Mouse (Mus musculus) telencephalon, adult 2 months (tissue): ENCODE results near the gene AU021092.

ENCODE experiments used
- DNase-seq: peaks from one replicate; pipeline ENCODE4 v3.0.0-alpha.2; 2011; ENCODE audit warnings: low read depth, low spot score

AU021092 gene

DNA sequence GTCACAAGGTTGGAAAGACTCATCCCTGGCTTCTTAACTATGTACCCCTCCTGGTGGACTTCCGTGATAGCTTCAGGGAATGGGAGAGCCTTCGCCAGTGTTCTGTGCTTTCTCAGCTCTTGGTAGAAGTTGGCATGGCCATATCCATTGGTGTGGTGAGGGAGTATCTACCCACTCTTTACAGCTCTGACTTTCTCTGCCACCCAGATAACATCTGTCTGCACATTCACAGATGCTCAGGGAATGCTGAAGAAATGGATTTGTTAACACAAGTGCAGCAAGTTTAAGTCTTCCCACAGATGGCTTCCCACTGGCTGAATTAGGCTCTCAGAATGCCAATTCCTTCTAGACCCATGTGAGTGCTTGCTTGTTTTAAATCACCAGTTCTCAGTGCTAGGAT lies 8.0 kb downstream of the AU021092 start:
- DNase-seq = peak; percentile 74

DNA sequence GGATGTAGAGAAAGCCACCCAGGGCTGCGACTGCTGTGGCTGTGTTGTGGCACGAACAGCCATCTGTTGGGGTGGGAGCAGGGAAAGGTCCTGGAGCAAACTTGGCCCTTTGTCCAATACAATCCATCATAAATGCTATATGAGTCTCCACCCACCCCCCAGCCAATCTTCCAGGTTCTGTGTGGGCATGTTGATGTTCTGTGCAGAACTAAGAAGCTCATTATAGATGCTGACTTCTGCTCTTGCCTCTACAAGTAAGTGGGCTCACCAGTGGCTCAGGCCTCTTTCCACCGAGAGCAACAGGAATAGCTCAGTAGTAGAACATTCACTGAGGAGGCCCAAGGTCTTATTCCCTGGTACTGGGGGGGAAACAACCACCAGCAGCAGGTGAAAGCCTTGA lies 9.9 kb downstream of the AU021092 start:
- peak; percentile 55 for DNase-seq

DNA sequence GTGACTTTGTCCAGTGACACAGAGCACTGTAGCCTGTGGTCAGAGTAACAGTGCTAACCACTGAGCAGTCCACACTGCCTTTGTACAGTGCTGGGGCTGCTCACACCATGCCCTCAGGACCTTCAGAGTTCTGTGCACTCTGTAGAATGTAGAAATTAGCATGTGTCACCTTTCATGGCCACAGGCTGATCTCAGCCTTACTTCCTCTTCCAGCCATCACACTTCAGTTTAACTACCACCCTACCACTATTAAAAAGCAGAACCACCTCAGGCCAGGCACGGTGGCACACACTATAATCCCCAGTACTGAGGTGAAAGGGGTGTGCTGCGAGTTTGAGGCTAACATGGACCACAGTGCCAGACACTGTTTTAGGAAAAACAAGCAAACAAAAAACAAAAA lies 11.7 kb downstream of the AU021092 start:
- DNase-seq = no peak

DNA sequence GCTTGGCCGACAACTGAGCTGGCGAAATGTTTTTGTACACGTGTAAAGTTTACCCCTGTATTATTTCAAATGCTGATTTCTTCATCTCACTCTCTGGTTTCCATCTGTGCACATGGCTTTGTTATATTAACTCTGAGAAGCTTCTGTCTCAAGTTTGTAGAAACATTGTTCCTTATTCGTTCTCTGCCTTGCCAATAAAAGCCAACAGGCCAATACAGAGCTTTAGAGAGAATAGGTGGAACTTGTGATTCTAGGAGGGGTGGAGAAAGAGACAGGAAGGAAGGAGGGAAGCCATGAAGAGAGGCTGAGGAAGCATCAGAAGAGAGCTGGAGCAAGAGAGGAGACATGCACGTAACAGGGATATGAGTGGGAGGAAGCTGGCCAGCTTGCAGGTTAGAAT lies 16.0 kb downstream of the AU021092 start:
- DNase-seq = no peak

DNA sequence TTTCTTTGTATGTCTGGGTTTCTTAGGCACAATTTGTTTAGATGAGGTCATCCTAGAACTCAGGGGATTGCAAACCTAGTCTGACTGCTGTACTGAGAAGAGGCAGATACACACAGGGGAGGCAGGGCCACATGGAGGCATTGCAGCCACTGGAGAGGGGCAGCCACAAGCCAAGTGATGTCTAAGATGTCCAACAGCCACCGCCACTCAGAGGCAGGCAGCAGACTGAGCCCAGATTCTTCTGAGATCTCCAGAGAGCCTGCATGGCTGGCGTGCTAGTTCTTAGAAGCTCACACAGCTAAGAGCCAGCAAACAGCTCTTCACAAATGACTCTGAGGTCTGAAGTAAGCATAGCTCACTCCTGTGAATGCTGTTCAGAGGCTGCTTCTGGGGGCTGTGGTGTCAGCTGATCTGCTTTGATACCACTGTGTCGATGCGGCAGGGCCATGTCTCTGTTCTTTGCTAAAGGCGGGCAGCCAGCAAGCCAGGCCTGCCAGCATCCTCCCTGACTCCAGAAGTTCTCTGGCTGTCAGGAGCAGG lies 16.6 kb downstream of the AU021092 start:
- DNase-seq = no peak

DNA sequence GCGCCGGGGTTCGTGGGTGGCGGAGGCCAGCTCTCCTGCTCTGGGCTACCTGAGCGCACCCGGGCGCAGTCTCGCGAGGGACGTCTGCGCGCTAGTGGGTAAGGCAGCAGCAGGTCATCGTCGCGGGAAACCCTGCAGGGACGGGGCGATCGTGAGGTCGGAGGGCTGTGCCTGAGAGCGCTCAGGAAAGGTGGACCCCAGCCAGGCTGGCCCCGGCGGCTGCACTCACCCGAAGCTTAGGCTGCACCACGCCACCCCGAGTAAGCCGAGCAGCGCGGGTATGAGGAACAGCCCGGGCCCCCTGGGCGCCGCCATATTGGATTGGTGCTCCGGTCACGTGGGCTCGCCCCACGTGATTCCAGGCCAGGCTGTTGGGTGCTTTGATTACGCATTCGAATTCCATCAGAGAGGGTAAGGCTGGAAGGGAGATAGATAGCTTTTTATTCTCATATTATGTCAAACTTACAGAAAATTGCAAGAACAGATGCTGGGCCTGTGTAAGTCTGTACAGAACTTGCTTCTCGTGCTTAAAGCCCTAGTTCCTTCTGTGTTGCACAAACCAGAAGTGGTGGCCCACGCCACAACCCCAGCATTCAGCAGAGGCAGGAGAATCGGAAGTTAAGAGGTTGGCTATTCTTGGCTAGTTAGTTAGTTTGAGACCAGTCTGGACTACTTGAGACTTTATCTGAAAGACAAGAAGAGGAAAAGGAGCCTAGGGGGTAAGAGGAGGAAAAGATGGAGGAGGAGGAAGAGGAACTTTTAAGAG lies 18.2 kb downstream of the AU021092 start, which contains the start of gene Nagpa:
Gene Nagpa (minus strand): TSS at position 345 of the 766 bp plus-strand sequence.
- no peak for DNase-seq

DNA sequence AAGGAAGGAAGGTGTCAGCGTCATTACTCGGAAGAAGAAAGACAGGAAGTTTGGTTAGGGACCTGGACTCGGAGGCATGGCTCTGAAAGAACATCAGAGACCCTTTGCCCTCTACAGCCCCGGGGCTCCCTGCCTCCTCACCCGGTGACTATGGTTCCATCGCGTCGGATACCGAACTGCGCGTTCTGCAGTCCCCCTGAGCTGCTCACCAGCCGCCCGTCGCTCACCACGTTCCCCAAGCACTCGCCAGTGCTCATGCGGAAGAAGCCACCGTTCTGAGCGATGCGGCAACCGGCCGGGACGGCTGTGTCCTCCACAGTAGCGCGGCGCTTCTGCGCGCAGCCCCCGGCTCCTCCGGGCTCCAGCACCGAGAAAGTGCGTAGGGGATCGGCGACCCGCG lies 18.9 kb downstream of the AU021092 start:
- DNase-seq = no peak

DNA sequence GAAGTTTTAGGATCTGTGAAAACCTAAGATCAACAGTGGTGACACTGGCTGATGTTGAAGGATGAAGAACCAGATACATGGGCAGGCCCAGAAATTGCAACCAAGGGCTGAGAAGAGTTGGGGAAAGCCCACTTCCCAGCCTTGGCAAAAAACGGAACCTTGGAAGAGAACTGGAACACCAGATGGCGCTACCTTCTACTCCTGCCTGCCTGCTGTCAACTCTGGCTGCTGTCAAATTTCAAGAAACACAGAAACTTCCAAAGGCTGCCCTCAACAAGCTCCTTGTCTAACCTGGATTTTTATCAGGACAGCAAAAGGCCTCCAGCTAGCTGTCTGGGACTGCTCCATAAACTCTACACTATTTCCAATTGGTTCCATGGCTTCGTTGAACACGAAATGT lies 19.4 kb downstream of the AU021092 start:
- no peak for DNase-seq

DNA sequence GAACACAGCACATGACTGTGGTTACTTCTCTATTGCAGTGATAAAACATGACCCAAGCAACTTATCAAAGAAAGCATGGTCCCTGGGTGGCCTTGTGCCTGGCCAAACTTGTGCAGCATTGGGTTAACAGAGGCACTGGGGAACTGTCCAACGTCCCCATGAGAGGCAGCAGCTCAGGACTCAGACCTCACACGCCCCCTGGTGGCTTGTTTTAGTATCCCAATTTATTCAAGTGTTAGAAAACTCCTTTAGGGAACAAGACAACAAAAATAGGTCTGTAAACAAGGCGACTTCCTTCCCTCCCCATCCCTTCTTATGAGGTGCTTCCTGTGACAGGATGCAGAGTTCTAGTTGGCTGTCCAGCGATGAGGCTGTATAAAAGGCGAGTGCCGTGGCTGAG lies 27.0 kb downstream of the AU021092 start:
- DNase-seq = no peak

DNA sequence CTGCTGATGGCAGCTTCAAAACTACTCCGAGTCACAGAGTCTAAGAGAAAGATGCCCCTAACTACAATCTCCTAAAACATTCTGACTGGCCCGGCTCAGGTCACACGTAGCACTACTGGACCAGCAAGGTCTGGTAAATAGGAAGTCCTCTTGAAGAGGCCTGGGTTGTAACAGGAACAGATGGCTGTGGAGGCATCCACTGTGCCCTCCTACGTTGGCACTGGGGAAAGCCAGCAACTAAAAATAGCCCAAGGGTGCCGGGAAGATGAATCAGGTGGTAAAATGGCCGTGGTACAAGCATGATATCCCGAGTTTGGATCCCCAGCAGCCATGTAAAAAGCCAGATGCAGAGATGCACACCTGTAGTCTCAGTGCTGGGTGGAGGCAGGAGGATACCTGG lies 35.9 kb downstream of the AU021092 start:
- peak; percentile 62 for DNase-seq

DNA sequence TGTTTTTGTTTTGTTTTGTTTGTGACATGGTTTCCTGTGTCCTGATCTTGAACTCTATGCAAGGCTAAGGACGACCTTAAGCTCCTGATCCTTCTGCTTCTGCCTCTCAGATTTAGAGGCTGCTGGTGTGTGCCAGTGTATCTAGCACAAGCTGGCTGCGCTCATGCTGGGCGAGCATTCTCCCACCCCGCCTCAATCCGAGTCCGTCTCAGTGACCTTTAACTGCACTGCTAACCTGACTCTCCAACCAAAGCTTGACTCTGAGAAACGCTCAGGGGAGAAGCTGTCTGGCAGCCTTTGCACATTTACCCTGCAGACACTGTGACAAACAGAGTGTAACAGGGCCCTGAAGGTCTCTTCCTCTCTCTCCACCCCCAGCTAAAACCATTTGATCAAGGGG lies 36.4 kb downstream of the AU021092 start:
- DNase-seq = no peak

DNA sequence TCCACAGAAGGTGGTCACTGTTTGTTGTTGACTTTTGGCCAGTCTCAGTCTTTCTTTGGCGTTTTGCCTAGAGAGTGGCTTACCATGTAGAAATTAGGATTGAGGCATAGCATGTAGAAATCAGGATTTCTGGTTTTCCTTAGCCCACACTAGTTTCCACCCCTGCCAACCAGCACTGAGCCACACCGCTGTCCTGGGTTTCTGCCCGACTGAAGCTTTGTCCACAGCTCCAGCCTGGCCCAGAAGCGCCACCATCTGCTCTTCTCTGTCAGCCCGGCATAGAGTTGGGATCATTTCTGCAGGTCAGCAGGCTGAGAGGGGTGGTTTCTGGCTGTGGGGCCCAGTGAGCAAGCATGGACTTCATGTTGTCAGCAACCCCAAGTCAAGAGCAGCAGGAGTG lies 37.1 kb downstream of the AU021092 start:
- DNase-seq = no peak

DNA sequence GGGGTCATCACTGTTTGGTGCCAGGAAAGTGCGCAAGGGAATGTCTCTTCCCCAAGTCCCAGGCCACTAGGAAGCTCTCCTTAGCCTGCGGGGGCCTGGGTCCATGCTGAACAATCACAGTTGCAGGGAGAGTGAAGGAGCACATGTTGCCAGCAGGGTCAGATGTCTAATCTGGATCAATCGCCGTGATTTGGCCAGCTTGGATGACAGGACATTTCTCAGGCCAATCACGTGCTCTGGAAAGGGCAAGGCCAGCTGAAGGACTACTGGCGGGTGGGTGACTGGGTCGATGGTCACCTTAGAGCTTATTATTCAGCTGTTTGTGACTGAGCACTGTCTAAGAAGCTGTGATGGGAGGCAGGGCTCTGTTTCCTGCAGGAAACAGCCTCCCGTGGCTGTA lies 38.0 kb downstream of the AU021092 start:
- no peak for DNase-seq

DNA sequence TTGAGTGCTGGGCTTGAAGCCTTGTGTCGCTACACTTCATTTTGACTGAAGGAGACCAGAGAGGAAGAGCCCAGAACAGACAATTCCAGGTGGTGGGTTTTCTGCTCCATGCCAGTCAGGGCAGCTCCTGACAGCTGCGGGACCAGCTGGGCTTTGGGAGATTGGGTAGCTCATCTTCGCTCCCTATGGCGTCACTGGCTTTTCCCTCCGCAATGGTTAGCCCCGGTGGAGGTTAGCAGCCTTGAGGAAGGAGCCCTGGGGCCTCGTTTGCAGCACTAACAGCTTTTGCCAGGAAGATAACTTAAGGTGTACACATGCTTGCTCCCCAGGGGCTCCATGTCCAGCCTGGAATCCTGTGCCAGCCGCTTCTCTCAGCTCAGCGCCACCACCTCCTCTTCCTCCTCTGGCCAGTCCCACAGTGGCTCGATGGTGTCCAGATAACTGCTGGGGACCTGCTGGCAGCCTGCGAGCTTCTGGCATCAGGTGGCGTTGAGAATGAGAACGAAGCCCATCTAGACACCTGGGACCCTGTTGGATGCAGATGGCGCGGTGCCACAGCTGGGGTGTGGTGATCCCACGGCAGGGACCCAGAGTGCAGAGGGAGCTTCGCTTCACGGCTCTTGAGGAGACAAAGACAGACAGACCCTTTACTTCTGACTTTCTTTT lies 38.7 kb downstream of the AU021092 start:
- no peak for DNase-seq

DNA sequence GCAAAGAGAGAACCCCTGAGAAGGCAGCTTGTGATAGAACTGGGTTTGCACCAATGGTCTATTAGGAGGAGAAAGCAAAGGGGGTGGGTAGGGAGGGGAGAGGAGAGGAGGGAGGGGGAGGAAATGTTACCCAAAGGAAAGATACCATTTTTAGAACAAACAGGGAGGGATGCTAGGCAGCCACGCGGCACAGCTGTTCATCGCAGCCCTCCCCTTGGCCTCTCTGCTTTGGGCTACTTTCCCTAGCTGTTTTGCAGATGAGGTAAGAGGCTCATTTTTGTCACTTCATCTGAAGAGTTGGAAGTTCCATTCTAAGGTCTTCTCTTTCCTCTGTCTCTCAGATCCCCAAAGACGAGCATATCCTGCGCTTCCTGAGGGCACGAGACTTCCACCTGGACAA lies 49.5 kb downstream of the AU021092 start:
- no peak for DNase-seq

DNA sequence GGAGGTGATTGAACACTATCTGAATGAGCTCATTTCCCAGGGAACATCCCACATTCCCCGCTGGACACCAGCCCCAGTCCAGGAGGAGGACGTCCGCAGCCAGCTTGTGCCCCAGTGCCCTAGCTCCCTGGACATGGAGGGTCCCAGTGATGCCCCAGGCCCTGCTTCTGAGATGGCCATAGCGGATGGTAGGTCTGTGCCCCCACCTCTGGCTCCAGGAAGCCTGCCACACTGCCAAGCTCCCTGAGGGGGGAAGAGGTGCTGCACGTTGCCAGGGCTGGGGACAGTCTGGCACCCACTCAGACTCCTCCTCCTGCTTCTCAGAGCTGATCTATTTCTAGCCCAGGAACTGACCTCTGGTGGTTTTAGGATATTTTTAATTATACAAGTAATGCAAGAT lies 53.3 kb downstream of the AU021092 start:
- no peak for DNase-seq

DNA sequence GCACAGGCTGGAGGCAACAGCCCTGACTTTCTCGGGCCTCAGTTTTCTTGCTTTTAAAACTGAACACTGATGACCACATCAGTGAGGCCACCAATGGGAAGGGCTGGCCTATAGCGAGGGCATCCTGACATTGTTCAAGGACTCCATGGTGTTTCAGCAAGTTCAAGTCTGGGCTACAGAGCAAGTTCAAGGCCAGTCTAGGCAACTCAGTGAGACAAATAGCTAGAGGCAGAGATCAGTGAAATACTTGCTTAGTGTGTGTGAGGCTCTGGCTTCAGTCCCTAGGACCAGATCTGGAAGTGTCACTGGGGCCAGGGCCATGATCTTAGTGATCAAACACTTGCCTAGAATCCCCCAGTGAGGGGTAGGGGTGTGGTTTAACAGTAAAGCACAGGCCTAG lies 54.1 kb downstream of the AU021092 start:
- no peak for DNase-seq

DNA sequence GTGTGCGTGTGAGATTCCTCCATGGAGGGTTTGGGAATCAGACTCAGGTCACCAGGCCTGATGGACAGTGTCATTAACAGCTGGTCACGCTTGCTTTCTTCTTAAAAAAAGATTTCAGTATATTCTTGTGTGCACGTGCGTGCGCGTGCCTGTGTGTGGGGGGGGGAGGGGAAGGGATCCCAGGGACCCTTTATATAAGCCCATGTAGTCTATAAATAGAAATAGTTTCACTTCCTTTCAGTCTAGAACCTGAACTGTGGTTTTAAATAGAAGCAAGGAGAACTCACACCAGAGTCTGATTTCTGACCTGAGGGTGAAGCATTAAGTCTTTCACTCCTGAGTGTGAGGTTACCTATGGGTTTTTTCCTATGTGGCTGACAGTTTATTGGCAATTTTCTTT lies 57.8 kb downstream of the AU021092 start:
- DNase-seq = no peak
